In the genomic region with DNA sequence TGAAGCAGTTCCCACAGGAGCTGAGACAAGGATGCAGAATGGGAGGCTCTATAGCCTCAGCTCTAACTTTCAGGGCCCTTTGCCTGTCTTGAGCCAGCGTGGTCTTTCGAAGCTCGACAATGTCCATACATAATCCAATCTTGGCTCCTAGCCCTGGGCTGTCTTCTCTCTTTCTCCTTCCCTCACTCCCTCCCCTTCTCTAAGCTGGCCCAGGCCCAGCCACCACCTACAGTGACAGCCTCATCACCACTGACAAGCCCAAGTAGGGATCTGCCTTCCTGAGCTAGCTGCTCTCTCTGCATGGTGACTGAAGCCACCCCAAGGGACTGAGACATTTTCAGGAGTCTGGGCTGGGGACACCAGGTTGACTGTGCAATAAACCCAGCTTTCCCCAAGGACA, we compare ENCODE assay signal across 19 mouse cellular contexts. TPM values are rescaled to one million over a fixed set of nuclear protein-coding genes. Genes with fewer than 3 reads are reported as not detected.
DNase-seq lines count a peak whose midpoint lies in the region; ATAC-seq and TF ChIP-seq lines count a peak whose summit lies in the region.
"Had no signal": no experiment of that assay in that cellular context is flagged by ENCODE, and none has a peak within 500 bp of the region (broad histone marks: within the 10 kb centered on the region; RNA-seq: fewer than 3 reads in every experiment).

No protein-coding gene starts in this region.

- TF ChIP-seq POLR2A in brain, embryonic 14.5 days (IDR thresholded peaks at IDR 0.05; ENCODE audit: borderline replicate concordance, extremely low read depth, insufficient read depth, insufficient read length, poor library complexity, severe bottlenecking): no peak

- H3K9ac ChIP-seq in hindbrain, embryonic 14.5 days: no peak overlapping the region
- no peak overlapping the region for H3K9ac ChIP-seq in lung, embryonic 14.5 days
- H3K9ac ChIP-seq: liver, postnatal 0 days; neural tube, embryonic 12.5 days had no signal

- H3K4me1 ChIP-seq in hindbrain, embryonic 14.5 days (replicated peaks; ENCODE audit: control insufficient read depth, insufficient read depth, low read length): peaks cover 34% of the 10 kb centered on the region; the same call in 1 of the 2 replicates
- H3K4me1 ChIP-seq in hindbrain, embryonic 10.5 days (replicated peaks): peaks cover 49% of the 10 kb centered on the region
- no peaks in the 10 kb centered on the region for H3K4me1 ChIP-seq in lung, embryonic 14.5 days (ENCODE audit: insufficient read depth)
- H3K4me1 ChIP-seq in limb, embryonic 10.5 days: peaks cover 48% of the 10 kb centered on the region

- DNase-seq in cerebellum, adult 9-11 months: peak; percentile 27
- DNase-seq in cerebellum, adult 18-20 months: no peak
- DNase-seq in hindbrain, embryonic 14.5 days (ENCODE audit: low spot score): peak; percentile 53
- no peak for DNase-seq in hindbrain, embryonic 10.5 days (ENCODE audit: low spot score)
- peak; percentile 29 for DNase-seq in lung, embryonic 14.5 days
- DNase-seq in lung, postnatal 36 days: no peak
- DNase-seq in brain, embryonic 14.5 days (ENCODE audit: low read depth): peak; percentile 73
- no peak for DNase-seq in limb, embryonic 10.5 days (ENCODE audit: low spot score)
- DNase-seq: cerebellum, adult 11 months; heart, postnatal 10 days; kidney, adult 2 months; kidney, postnatal 14 days; layer of hippocampus, postnatal 36 days; liver, postnatal 0 days; thymus, postnatal 4 days had no signal

- TF ChIP-seq CTCF in lung, embryonic 14.5 days (IDR thresholded peaks at IDR 0.05; ENCODE audit: low read depth): no peak
- no peak for TF ChIP-seq CTCF in brain, embryonic 14.5 days (IDR thresholded peaks at IDR 0.05; ENCODE audit: borderline replicate concordance, extremely low read depth, insufficient read depth, insufficient read length)

- no peak overlapping the region for H3K4me3 ChIP-seq in hindbrain, embryonic 14.5 days (replicated peaks; ENCODE audit: low read length)
- H3K4me3 ChIP-seq in hindbrain, embryonic 10.5 days: no peak overlapping the region
- H3K4me3 ChIP-seq in lung, embryonic 14.5 days (ENCODE audit: low read depth, low read length): no peak overlapping the region
- H3K4me3 ChIP-seq in limb, embryonic 10.5 days: no peak overlapping the region
- H3K4me3 ChIP-seq: erythroblast, embryonic 14.5 days; heart, embryonic 10.5 days; neural tube, embryonic 12.5 days had no signal

- ATAC-seq in hindbrain, embryonic 14.5 days (ENCODE audit: low FRiP score): peak; percentile 35; the same call in 1 of the 2 replicates
- no peak for ATAC-seq in lung, embryonic 14.5 days (ENCODE audit: insufficient read depth)
- ATAC-seq: liver, postnatal 0 days had no signal

- H3K9me3 ChIP-seq in hindbrain, embryonic 14.5 days (ENCODE audit: control insufficient read depth, low read length): no peaks in the 10 kb centered on the region
- 0 out of 2 replicates have a peak, but pooled peaks cover 4% of the 10 kb centered on the region for H3K9me3 ChIP-seq in hindbrain, embryonic 10.5 days
- no peaks in the 10 kb centered on the region for H3K9me3 ChIP-seq in lung, embryonic 14.5 days (ENCODE audit: low read depth, low read length)
- H3K9me3 ChIP-seq in limb, embryonic 10.5 days (replicated peaks): no peaks in the 10 kb centered on the region
- H3K9me3 ChIP-seq: heart, embryonic 10.5 days; neural tube, embryonic 12.5 days had no signal

- peaks cover 30% of the 10 kb centered on the region for H3K27me3 ChIP-seq in hindbrain, embryonic 14.5 days (ENCODE audit: control insufficient read depth, insufficient read depth, low read length)
- peaks cover 62% of the 10 kb centered on the region for H3K27me3 ChIP-seq in hindbrain, embryonic 10.5 days (ENCODE audit: insufficient read depth, poor library complexity, severe bottlenecking)
- H3K27me3 ChIP-seq in lung, embryonic 14.5 days (ENCODE audit: insufficient read depth, low read length): peaks cover 42% of the 10 kb centered on the region
- peaks cover 67% of the 10 kb centered on the region for H3K27me3 ChIP-seq in limb, embryonic 10.5 days (ENCODE audit: low read depth, poor library complexity, severe bottlenecking)

- WGBS in hindbrain, embryonic 14.5 days: 29% methylated on average over 3 of the region's 3 CpGs
- 83% methylated on average over 3 of the region's 3 CpGs for WGBS in hindbrain, embryonic 10.5 days
- WGBS in lung, embryonic 14.5 days: 32% methylated on average over 3 of the region's 3 CpGs
- 87% methylated on average over 3 of the region's 3 CpGs for WGBS in limb, embryonic 10.5 days

- no peak overlapping the region for H3K27ac ChIP-seq in hindbrain, embryonic 14.5 days
- H3K27ac ChIP-seq in hindbrain, embryonic 10.5 days: no peak overlapping the region
- no peak overlapping the region for H3K27ac ChIP-seq in lung, embryonic 14.5 days (ENCODE audit: low read depth)
- no peak overlapping the region for H3K27ac ChIP-seq in limb, embryonic 10.5 days
- H3K27ac ChIP-seq: heart, embryonic 10.5 days; macrophage; neural tube, embryonic 12.5 days had no signal

- H3K36me3 ChIP-seq in hindbrain, embryonic 14.5 days (replicated peaks; ENCODE audit: control insufficient read depth, insufficient read depth): no peaks in the 10 kb centered on the region
- 0 out of 2 replicates have a peak, but pooled peaks cover 8% of the 10 kb centered on the region for H3K36me3 ChIP-seq in hindbrain, embryonic 10.5 days
- no peaks in the 10 kb centered on the region for H3K36me3 ChIP-seq in lung, embryonic 14.5 days (ENCODE audit: insufficient read depth)
- H3K36me3 ChIP-seq in limb, embryonic 10.5 days: no peaks in the 10 kb centered on the region
- H3K36me3 ChIP-seq: heart, embryonic 10.5 days; neural tube, embryonic 12.5 days had no signal

- H3K4me2 ChIP-seq in hindbrain, embryonic 14.5 days (replicated peaks): no peak overlapping the region; the same call in 1 of the 2 replicates
- no peak overlapping the region for H3K4me2 ChIP-seq in lung, embryonic 14.5 days
- H3K4me2 ChIP-seq: neural tube, embryonic 12.5 days had no signal

RNA-seq across cellular contexts. Expression of gene Ntng2, which starts 6.5 kb away (rescaled TPM):
- 2.9 and 3.9 TPM in 2 replicates for polyA plus RNA-seq in hindbrain, embryonic 14.5 days (2014; fragmentation: Nextera tagmentation; extraction: Ambion mirVana)
- 1.4 and 1.7 TPM in 2 replicates for polyA plus RNA-seq in hindbrain, embryonic 10.5 days (2016; fragmentation: Nextera tagmentation; extraction: Ambion mirVana)
- 0.46 and 0.99 TPM in 2 replicates for polyA plus RNA-seq in lung, embryonic 14.5 days (2014; fragmentation: Nextera tagmentation; extraction: Ambion mirVana)
- 76.2 and 76.6 TPM in 2 replicates for polyA plus RNA-seq in brain, embryonic 14.5 days (2012; rRNA removed)
- polyA plus RNA-seq in limb, embryonic 10.5 days (2016; fragmentation: Nextera tagmentation; extraction: Ambion mirVana): 0.16 and 0.50 TPM in 2 replicates
- polyA plus RNA-seq: erythroblast, embryonic 14.5 days had no signal

Comparison
In these comparisons a context has a peak if more than half of its experiments do, and no peak if none do; other contexts are left out.
1. DNase-seq: peak in cerebellum, adult 9-11 months (single experiment), hindbrain, embryonic 14.5 days (single experiment), lung, embryonic 14.5 days (single experiment) and brain, embryonic 14.5 days (single experiment); none in cerebellum, adult 18-20 months (0 of 2), hindbrain, embryonic 10.5 days (single experiment), lung, postnatal 36 days (single experiment) and limb, embryonic 10.5 days (single experiment).
2. RNA of gene Ntng2, which starts 6.5 kb away (polyA plus RNA-seq): 76.2 to 76.6 TPM in brain, embryonic 14.5 days; 2.9 to 3.9 TPM in hindbrain, embryonic 14.5 days, 1.4 to 1.7 TPM in hindbrain, embryonic 10.5 days, 0.46 to 0.99 TPM in lung, embryonic 14.5 days and 0.16 to 0.50 TPM in limb, embryonic 10.5 days; every median in the first group is over 10 times any median in the second.